Mouse (Mus musculus) stomach, postnatal 0 days (tissue): ENCODE data around the gene Colq. TPM values are rescaled to one million over a fixed set of nuclear protein-coding genes. Genes with fewer than 3 reads are reported as not detected.

ENCODE experiments used
- ATAC-seq: fragments of 200-750 bp; cut with Nextera tagmentation; 2 replicates; pipeline ENCODE4 v1.8.0; 2017; ENCODE audit not compliant: low FRiP score, low TSS enrichment
- DNase-seq: peaks from one replicate; pipeline ENCODE4 v3.0.0-alpha.2; 2016; ENCODE audit warnings: low spot score
- H3K27ac ChIP-seq: fragments of 300-500 bp; sonication (generic); replicated peaks from 2 replicates; pipeline ENCODE4 v1.5.1; 2014; ENCODE audit warnings: mild to moderate bottlenecking, control low read depth
- H3K27me3 ChIP-seq: fragments of 300-500 bp; sonication (generic); 2 replicates; pipeline ENCODE4 v1.6.1; 2014; ENCODE audit warnings: low read length; ENCODE audit not compliant: control insufficient read depth, insufficient read depth
- H3K36me3 ChIP-seq: fragments of 300-500 bp; sonication (generic); 2 replicates; pipeline ENCODE4 v1.6.1; 2014; ENCODE audit warnings: low read length, mixed read lengths; ENCODE audit not compliant: control insufficient read depth, insufficient read depth
- H3K4me1 ChIP-seq: fragments of 300-500 bp; sonication (generic); replicated peaks from 2 replicates; pipeline ENCODE4 v1.6.1; 2014; ENCODE audit warnings: antibody characterized with exemption; ENCODE audit not compliant: control insufficient read depth, insufficient read depth
- H3K4me2 ChIP-seq: fragments of 300-500 bp; sonication (generic); replicated peaks from 2 replicates; pipeline ENCODE4 v1.6.1; 2014; ENCODE audit warnings: low read depth, mild to moderate bottlenecking, control low read depth, moderate library complexity
- H3K4me3 ChIP-seq: fragments of 300-500 bp; sonication (generic); 2 replicates; pipeline ENCODE4 v1.5.1; 2014; ENCODE audit warnings: low read depth, low read length, control low read depth
- H3K9ac ChIP-seq: fragments of 300-500 bp; sonication (generic); 2 replicates; pipeline ENCODE4 v1.6.1; 2014; ENCODE audit warnings: mild to moderate bottlenecking, low read length, control low read depth, mixed read lengths
- H3K9me3 ChIP-seq: fragments of 300-500 bp; sonication (generic); 2 replicates; pipeline ENCODE4 v1.6.1; 2016; ENCODE audit warnings: low read length; ENCODE audit not compliant: control insufficient read depth
- CTCF ChIP-seq: IDR thresholded peaks from 2 replicates; pipeline ENCODE4 v1.5.1; 2016; ENCODE audit warnings: antibody characterized with exemption, low read depth, mild to moderate bottlenecking, moderate library complexity
- EP300 ChIP-seq: optimal IDR thresholded peaks from 2 replicates; pipeline ENCODE3; 2016; ENCODE audit warnings: antibody characterized with exemption
- WGBS: fragments of 180-500 bp; shearing (Covaris S2); extraction: QIAGEN DNeasy Blood & Tissue Kit; methylation state at CpG from one replicate; pipeline ENCODE4 v1.1.7; 2014; 5-methylcytosine and 5-hydroxymethylcytosine counted together
- polyA plus RNA-seq: library from polyadenylated mRNA; unstranded; fragments of >200 nt; fragmentation: Nextera tagmentation; extraction: Ambion mirVana; gene quantifications from 2 replicates; pipeline ENCODE4 v1.2.1, GENCODE M21; 2015

Gene Colq
- polyA plus RNA-seq, 1 experiment from 2014 or later = 0.91 TPM

DNA sequence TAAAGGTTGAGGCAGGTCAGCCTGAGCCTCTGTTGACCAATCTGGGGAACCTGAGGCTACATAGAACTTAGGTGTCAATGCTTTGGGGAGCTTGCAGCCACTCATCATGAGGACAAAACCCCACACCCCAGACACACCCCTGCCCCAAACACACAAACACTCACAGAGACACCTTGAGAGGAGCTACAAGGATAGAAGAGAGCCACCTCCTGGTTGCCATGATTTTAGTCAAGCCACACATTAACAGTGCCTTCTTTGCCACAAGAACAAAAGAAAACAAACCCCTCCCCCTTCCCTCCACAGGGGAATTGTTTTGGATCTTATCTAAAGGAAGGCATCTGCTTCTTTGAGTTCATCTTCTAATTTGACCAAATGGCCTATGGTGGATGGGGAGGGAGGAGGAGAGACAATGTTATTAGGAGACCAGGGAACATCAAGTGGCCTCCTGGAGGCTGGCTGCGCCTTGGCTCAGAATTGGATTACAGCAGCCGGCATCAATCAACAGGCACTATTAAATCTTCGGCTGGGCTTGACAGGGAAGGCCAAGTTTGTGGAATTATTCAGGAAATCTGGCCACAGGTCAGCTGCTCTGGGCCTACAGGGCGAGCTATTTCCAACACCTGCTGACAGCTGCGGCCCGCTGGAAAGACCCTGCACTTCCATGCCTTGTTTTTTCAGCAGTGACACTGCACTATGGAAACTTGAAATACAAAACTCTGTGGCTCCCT is 26.5 kb downstream of the Colq start:
- Histone ChIP-seq H3K9me3 (no peaks in the 10 kb centered on the region), H3K4me1 (no peaks in the 10 kb centered on the region; the same call in 1 of the 2 replicates), H3K27ac (no peak overlapping the region), H3K9ac (no peak overlapping the region), H3K36me3 (no peaks in the 10 kb centered on the region), H3K27me3 (no peaks in the 10 kb centered on the region), H3K4me3 (no peak overlapping the region), H3K4me2 (no peak overlapping the region)
- 14% methylated on average over 6 of the region's 6 CpGs for WGBS
- no peak for TF ChIP-seq EP300
- peak; percentile 19 for TF ChIP-seq CTCF
- DNase-seq (peak; percentile 23), ATAC-seq (peak; percentile 17; the same call in 1 of the 2 replicates)

DNA sequence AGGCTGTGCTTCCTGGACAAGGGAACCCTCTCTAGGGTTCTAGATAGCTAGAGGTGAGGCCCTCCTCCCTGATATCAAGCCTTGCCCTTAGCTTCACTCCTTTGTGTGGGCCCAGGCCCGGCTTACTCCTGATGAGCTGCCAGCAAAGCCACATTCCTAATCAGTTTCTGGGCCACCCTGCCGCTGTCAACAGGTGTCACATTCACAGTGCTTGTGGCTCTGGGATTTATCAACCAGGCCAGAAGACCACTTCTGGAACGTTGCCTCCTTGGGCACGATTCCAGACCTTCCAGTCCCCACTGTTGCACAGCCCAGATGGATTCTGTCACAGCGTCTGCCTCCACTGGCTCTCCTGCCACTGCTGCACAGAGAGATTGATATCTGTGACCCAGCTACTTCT is 30.3 kb downstream of the Colq start:
- peak; percentile 24 for DNase-seq
- H3K27me3 ChIP-seq = no peaks in the 10 kb centered on the region
- 22% methylated on average over 5 of the region's 5 CpGs for WGBS

DNA sequence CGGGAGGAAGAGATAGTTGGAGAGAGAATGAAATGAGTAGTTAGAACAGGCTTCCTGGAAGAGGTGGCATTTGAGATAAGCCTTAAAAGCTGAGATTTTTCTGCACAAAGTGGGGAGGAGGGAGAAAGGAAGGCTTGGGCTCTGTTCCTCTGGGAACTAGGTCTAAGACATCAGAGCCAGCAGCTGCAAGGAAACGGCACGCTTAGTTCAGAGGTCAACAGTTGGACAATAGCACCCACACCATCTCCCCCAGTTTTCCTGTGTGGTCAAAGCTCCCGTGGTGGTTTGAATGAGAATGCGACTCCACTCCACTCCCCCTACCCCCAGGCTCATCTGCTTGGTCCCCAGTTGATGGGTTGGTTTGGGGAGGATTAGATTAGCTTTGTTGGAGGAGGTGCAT is 31.9 kb downstream of the Colq start:
- TF ChIP-seq EP300 (no peak), CTCF (no peak)
- Histone ChIP-seq H3K4me3 (no peak overlapping the region), H3K9ac (no peak overlapping the region), H3K4me1 (no peaks in the 10 kb centered on the region), H3K4me2 (no peak overlapping the region), H3K9me3 (no peaks in the 10 kb centered on the region), H3K27me3 (no peaks in the 10 kb centered on the region), H3K27ac (no peak overlapping the region), H3K36me3 (no peaks in the 10 kb centered on the region)
- no peak for DNase-seq
- WGBS = 54% methylated on average over 5 of the region's 5 CpGs
- no peak for ATAC-seq

More for the DNA sequence above, 30.3 kb downstream of the Colq start:
- H3K4me2 ChIP-seq = no peak overlapping the region
- H3K9ac ChIP-seq = no peak overlapping the region
- H3K36me3 ChIP-seq = no peaks in the 10 kb centered on the region
- ATAC-seq = peak; percentile 56; the same call in 1 of the 2 replicates
- no peak overlapping the region for H3K27ac ChIP-seq
- no peaks in the 10 kb centered on the region for H3K9me3 ChIP-seq
- no peak overlapping the region for H3K4me3 ChIP-seq
- no peak for TF ChIP-seq EP300
- TF ChIP-seq CTCF = no peak
- H3K4me1 ChIP-seq = no peaks in the 10 kb centered on the region; the same call in 1 of the 2 replicates

DNA sequence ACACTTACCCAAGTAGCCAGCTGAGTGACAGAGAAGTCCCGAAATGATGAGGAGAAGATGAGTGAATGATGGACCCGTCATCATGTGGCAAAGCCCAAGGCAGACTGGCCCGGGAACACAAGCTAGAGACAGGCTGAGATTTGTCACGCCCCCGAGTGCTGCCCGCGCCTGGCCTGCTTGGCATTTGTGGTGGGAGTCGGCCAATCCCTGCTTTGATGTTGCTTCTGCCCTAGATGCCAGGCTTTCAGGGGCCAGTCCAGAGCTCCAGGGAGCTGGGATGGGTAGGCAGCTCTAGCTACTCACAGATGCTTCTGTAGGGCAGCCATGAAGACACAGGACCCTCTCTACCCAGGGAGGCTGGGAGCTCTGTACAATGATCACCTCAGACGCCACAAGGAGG is 33.4 kb downstream of the Colq start:
- 68% methylated on average over 9 of the region's 9 CpGs for WGBS
- H3K4me1 ChIP-seq = no peaks in the 10 kb centered on the region
- DNase-seq (no peak), ATAC-seq (no peak)
- TF ChIP-seq EP300 (no peak), CTCF (no peak)
- H3K4me2 ChIP-seq = no peak overlapping the region
- no peaks in the 10 kb centered on the region for H3K9me3 ChIP-seq
- no peak overlapping the region for H3K9ac ChIP-seq
- H3K27ac ChIP-seq = no peak overlapping the region
- no peaks in the 10 kb centered on the region for H3K27me3 ChIP-seq
- no peak overlapping the region for H3K4me3 ChIP-seq
- H3K36me3 ChIP-seq = no peaks in the 10 kb centered on the region

DNA sequence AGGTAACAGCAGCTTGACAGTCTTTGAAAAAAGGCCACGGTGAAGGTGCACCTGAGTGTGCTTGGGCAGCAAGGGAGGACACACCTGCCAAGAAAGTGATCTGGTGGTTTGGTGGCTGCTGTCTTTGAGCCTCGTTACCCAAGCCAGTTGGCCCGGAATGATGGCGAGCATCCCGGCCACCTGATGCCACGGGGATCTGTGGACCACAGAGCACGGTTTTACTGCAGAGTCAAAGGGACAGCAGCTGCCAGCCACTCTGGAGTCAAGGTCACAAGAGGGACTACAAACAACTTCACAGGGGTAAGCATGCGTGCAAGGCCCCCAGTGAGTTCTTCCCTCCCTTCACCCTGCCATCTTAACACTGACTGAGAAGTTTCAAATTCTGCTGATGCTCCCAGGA is 33.9 kb downstream of the Colq start:
- H3K9ac ChIP-seq = no peak overlapping the region
- WGBS = 90% methylated on average over 8 of the region's 8 CpGs
- no peak overlapping the region for H3K4me2 ChIP-seq
- TF ChIP-seq EP300 = no peak
- no peak for TF ChIP-seq CTCF
- H3K36me3 ChIP-seq = no peaks in the 10 kb centered on the region
- no peak overlapping the region for H3K27ac ChIP-seq
- H3K4me3 ChIP-seq = no peak overlapping the region
- no peak for DNase-seq
- no peaks in the 10 kb centered on the region for H3K4me1 ChIP-seq
- H3K9me3 ChIP-seq = no peaks in the 10 kb centered on the region
- ATAC-seq = no peak
- H3K27me3 ChIP-seq = no peaks in the 10 kb centered on the region

GRCm38 (mm10) chr14:31556526-31557260 is 34.5 kb downstream of the Colq start:
- H3K9ac ChIP-seq = no peak overlapping the region
- DNase-seq = no peak
- H3K36me3 ChIP-seq = no peaks in the 10 kb centered on the region
- H3K9me3 ChIP-seq = no peaks in the 10 kb centered on the region
- 84% methylated on average over 9 of the region's 9 CpGs for WGBS
- ATAC-seq = no peak
- H3K4me2 ChIP-seq = no peak overlapping the region
- no peaks in the 10 kb centered on the region for H3K4me1 ChIP-seq
- H3K27ac ChIP-seq = no peak overlapping the region
- H3K4me3 ChIP-seq = no peak overlapping the region
- no peaks in the 10 kb centered on the region for H3K27me3 ChIP-seq
- TF ChIP-seq CTCF = no peak
- TF ChIP-seq EP300 = no peak
